ENCODE assay signal across 13 mouse cellular contexts in genomic region chr12:88211458-88211857, GRCm38 (mm10). TPM values are rescaled to one million over a fixed set of nuclear protein-coding genes. Genes with fewer than 3 reads are reported as not detected.
"Had no signal": no experiment of that assay in that cellular context is flagged by ENCODE, and none has a peak within 500 bp of the region (broad histone marks: within the 10 kb centered on the region; RNA-seq: fewer than 3 reads in every experiment).

No protein-coding gene starts in this region.

RNA-seq across cellular contexts. Expression of gene Gm10436, which starts 29.6 kb away (rescaled TPM):
- polyA plus RNA-seq: neural tube, embryonic 13.5 days; neural tube, embryonic 14.5 days; neural tube, embryonic 15.5 days; small intestine, adult 2 months; spleen, adult 2 months; stomach, embryonic 14.5 days; stomach, embryonic 15.5 days; stomach, embryonic 16.5 days; stomach, postnatal 0 days; testis, adult 2 months; thymus, adult 2 months; thymus, postnatal 0 days; urinary bladder, adult 2 months had no signal

RNA-seq across cellular contexts. Expression of gene Gm8332, which starts 38.4 kb away (rescaled TPM):
- polyA plus RNA-seq: neural tube, embryonic 13.5 days; neural tube, embryonic 14.5 days; neural tube, embryonic 15.5 days; small intestine, adult 2 months; spleen, adult 2 months; stomach, embryonic 14.5 days; stomach, embryonic 15.5 days; stomach, embryonic 16.5 days; stomach, postnatal 0 days; testis, adult 2 months; thymus, adult 2 months; thymus, postnatal 0 days; urinary bladder, adult 2 months had no signal
